Mouse (Mus musculus) liver, embryonic 11.5 days (tissue): ENCODE results near the gene Gm6034. TPM values are rescaled to one million over a fixed set of nuclear protein-coding genes. Genes with fewer than 3 reads are reported as not detected.

Source experiments
- ATAC-seq: fragments of 200-750 bp; cut with Nextera tagmentation; replicated peaks from 2 replicates; pipeline ENCODE4 v1.8.0; 2017; ENCODE audit warnings: moderate number of reproducible peaks, mild to moderate bottlenecking, moderate TSS enrichment, moderate library complexity; ENCODE audit not compliant: low FRiP score
- DNase-seq: peaks from one replicate; pipeline ENCODE4 v3.0.0-alpha.2; 2017; ENCODE audit warnings: low spot score
- H3K27ac ChIP-seq: fragments of 300-500 bp; sonication (generic); 2 replicates; pipeline ENCODE4 v1.5.1; 2014; ENCODE audit warnings: mild to moderate bottlenecking, low read depth, low read length, control low read depth
- H3K27me3 ChIP-seq: fragments of 300-500 bp; sonication (generic); replicated peaks from 2 replicates; pipeline ENCODE4 v1.6.1; 2014; ENCODE audit warnings: low read length, mixed read lengths; ENCODE audit not compliant: control insufficient read depth, insufficient read depth
- H3K36me3 ChIP-seq: fragments of 300-500 bp; sonication (generic); 2 replicates; pipeline ENCODE4 v1.6.1; 2014; ENCODE audit warnings: mild to moderate bottlenecking, low read length, moderate library complexity, mixed read lengths; ENCODE audit not compliant: control insufficient read depth, insufficient read depth
- H3K4me1 ChIP-seq: fragments of 300-500 bp; sonication (generic); replicated peaks from 2 replicates; pipeline ENCODE4 v1.6.1; 2014; ENCODE audit warnings: low read length, mixed read lengths; ENCODE audit not compliant: control insufficient read depth, insufficient read depth
- H3K4me2 ChIP-seq: fragments of 300-500 bp; sonication (generic); 2 replicates; pipeline ENCODE4 v1.6.1; 2014; ENCODE audit warnings: mild to moderate bottlenecking, control low read depth, moderate library complexity
- H3K4me3 ChIP-seq: fragments of 300-500 bp; sonication (generic); 2 replicates; pipeline ENCODE4 v1.5.1; 2014; ENCODE audit warnings: low read depth, low read length, control low read depth
- H3K9ac ChIP-seq: fragments of 300-500 bp; sonication (generic); 2 replicates; pipeline ENCODE4 v1.6.1; 2014; ENCODE audit warnings: low read depth, low read length, control low read depth
- H3K9me3 ChIP-seq: fragments of 300-500 bp; sonication (generic); 2 replicates; pipeline ENCODE4 v1.6.1; 2016; ENCODE audit warnings: low read length, inconsistent platforms, mixed read lengths; ENCODE audit not compliant: control insufficient read depth
- WGBS: fragments of 180-500 bp; shearing (Covaris S2); extraction: QIAGEN DNeasy Blood & Tissue Kit; methylation state at CpG from one replicate; pipeline ENCODE4 v1.1.7; 2014; 5-methylcytosine and 5-hydroxymethylcytosine counted together
- polyA plus RNA-seq: library from polyadenylated mRNA; unstranded; fragments of >200 nt; fragmentation: Nextera tagmentation; extraction: Ambion mirVana; gene quantifications from 2 replicates; pipeline ENCODE4 v1.2.1, GENCODE M21; 2014

Gm6034 gene
- polyA plus RNA-seq, 1 experiment from 2014 or later = not detected

GRCm38 (mm10) chr17:36019519-36019918 lies 23.2 kb upstream of the Gm6034 start:
- peak overlapping the region; percentile 64 for H3K4me2 ChIP-seq
- peaks cover 5% of the 10 kb centered on the region; the same call in 1 of the 2 replicates for H3K9me3 ChIP-seq
- peaks cover 5% of the 10 kb centered on the region; the same call in 1 of the 2 replicates for H3K36me3 ChIP-seq
- peak overlapping the region; percentile 84; the same call in 1 of the 2 replicates for H3K27ac ChIP-seq
- H3K9ac ChIP-seq = peak overlapping the region; percentile 37; the same call in 1 of the 2 replicates
- ATAC-seq (no peak), DNase-seq (no peak)
- H3K4me1 ChIP-seq = peaks cover 16% of the 10 kb centered on the region
- peak overlapping the region; percentile 36 for H3K4me3 ChIP-seq
- 61% methylated on average over 3 of the region's 3 CpGs for WGBS
- no peaks in the 10 kb centered on the region for H3K27me3 ChIP-seq

- Histone ChIP-seq H3K4me2 (peak within 1 kb of the TSS; percentile 64), H3K27ac (peak within 1 kb of the TSS; percentile 84), H3K9ac (peak within 1 kb of the TSS; percentile 37), H3K4me1 (peaks cover 18% of the 10 kb centered on the region), H3K4me3 (peak within 1 kb of the TSS; percentile 36), H3K9me3 (peaks cover 5% of the 10 kb centered on the region; the same call in 1 of the 2 replicates), H3K27me3 (no peaks in the 10 kb centered on the region), H3K36me3 (peaks cover 2% of the 10 kb centered on the region; the same call in 1 of the 2 replicates)
- peak; percentile 79 for ATAC-seq
- DNase-seq = peak; percentile 69
- WGBS = 20% methylated on average over 15 of the region's 15 CpGs
Observed at GRCm38 (mm10) chr17:36020191-36021073, 22.3 kb upstream of the Gm6034 start, which contains the start of gene H2-T24. H2-T24 (minus strand) TSS chr17:36020560.

- Histone ChIP-seq H3K4me2 (peak overlapping the region; percentile 64), H3K36me3 (peaks cover 2% of the 10 kb centered on the region; the same call in 1 of the 2 replicates), H3K9ac (no peak overlapping the region), H3K27me3 (no peaks in the 10 kb centered on the region), H3K9me3 (peaks cover 6% of the 10 kb centered on the region), H3K27ac (peak overlapping the region; percentile 84; the same call in 1 of the 2 replicates), H3K4me3 (peak overlapping the region; percentile 6; the same call in 1 of the 2 replicates), H3K4me1 (peaks cover 20% of the 10 kb centered on the region)
- DNase-seq (no peak), ATAC-seq (peak; percentile 19; the same call in 1 of the 2 replicates)
- WGBS = 86% methylated on average over 1 of the region's 1 CpGs
Observed at GRCm38 (mm10) chr17:36021309-36021708, 21.5 kb upstream of the Gm6034 start.

GRCm38 (mm10) chr17:36022098-36022497 lies 20.7 kb upstream of the Gm6034 start:
- no peak for ATAC-seq
- peaks cover 20% of the 10 kb centered on the region for H3K4me1 ChIP-seq
- WGBS = 94% methylated on average over 9 of the region's 9 CpGs

GRCm38 (mm10) chr17:36022922-36023321 lies 19.8 kb upstream of the Gm6034 start:
- H3K36me3 ChIP-seq = no peaks in the 10 kb centered on the region; the same call in 1 of the 2 replicates
- H3K4me3 ChIP-seq = no peak overlapping the region
- no peak overlapping the region for H3K4me2 ChIP-seq
- DNase-seq (no peak), ATAC-seq (no peak)
- WGBS = 89% methylated on average over 6 of the region's 6 CpGs
- H3K27ac ChIP-seq = no peak overlapping the region
- peaks cover 20% of the 10 kb centered on the region for H3K4me1 ChIP-seq
- H3K9me3 ChIP-seq = peaks cover 9% of the 10 kb centered on the region
- H3K27me3 ChIP-seq = no peaks in the 10 kb centered on the region
- H3K9ac ChIP-seq = no peak overlapping the region

More at GRCm38 (mm10) chr17:36022098-36022497, 20.7 kb upstream of the Gm6034 start:
- H3K27ac ChIP-seq = no peak overlapping the region
- peaks cover 9% of the 10 kb centered on the region for H3K9me3 ChIP-seq
- H3K4me3 ChIP-seq = no peak overlapping the region
- H3K4me2 ChIP-seq = no peak overlapping the region
- no peak for DNase-seq
- no peaks in the 10 kb centered on the region; the same call in 1 of the 2 replicates for H3K36me3 ChIP-seq
- no peaks in the 10 kb centered on the region for H3K27me3 ChIP-seq
- no peak overlapping the region for H3K9ac ChIP-seq

GRCm38 (mm10) chr17:36023710-36024654 lies 18.8 kb upstream of the Gm6034 start:
- 0 out of 2 replicates have a peak, but pooled peaks have one; percentile 42 for ATAC-seq
- 0 out of 2 replicates have a peak overlapping the region, but pooled peaks have one; percentile 42 for H3K27ac ChIP-seq
- peaks cover 20% of the 10 kb centered on the region for H3K4me1 ChIP-seq

GRCm38 (mm10) chr17:36025197-36025596 lies 17.6 kb upstream of the Gm6034 start:
- no peak overlapping the region for H3K4me2 ChIP-seq
- 73% methylated on average over 5 of the region's 5 CpGs for WGBS
- peaks cover 9% of the 10 kb centered on the region for H3K9me3 ChIP-seq
- H3K4me3 ChIP-seq = no peak overlapping the region
- H3K27me3 ChIP-seq = no peaks in the 10 kb centered on the region
- no peak overlapping the region for H3K27ac ChIP-seq
- H3K4me1 ChIP-seq = peaks cover 20% of the 10 kb centered on the region
- no peaks in the 10 kb centered on the region; the same call in 1 of the 2 replicates for H3K36me3 ChIP-seq
- no peak for DNase-seq
- no peak overlapping the region for H3K9ac ChIP-seq
- ATAC-seq = no peak

More at GRCm38 (mm10) chr17:36023710-36024654, 18.8 kb upstream of the Gm6034 start:
- WGBS = 60% methylated on average over 9 of the region's 9 CpGs
- Histone ChIP-seq H3K36me3 (no peaks in the 10 kb centered on the region; the same call in 1 of the 2 replicates), H3K9ac (no peak overlapping the region), H3K27me3 (no peaks in the 10 kb centered on the region), H3K4me3 (no peak overlapping the region), H3K9me3 (peaks cover 9% of the 10 kb centered on the region), H3K4me2 (peak overlapping the region; percentile 26)
- no peak for DNase-seq

GRCm38 (mm10) chr17:36025901-36026300 lies 16.9 kb upstream of the Gm6034 start:
- Histone ChIP-seq H3K27me3 (no peaks in the 10 kb centered on the region), H3K9me3 (peaks cover 7% of the 10 kb centered on the region; the same call in 1 of the 2 replicates), H3K4me2 (no peak overlapping the region), H3K27ac (no peak overlapping the region), H3K4me1 (peaks cover 16% of the 10 kb centered on the region), H3K9ac (no peak overlapping the region), H3K4me3 (no peak overlapping the region), H3K36me3 (no peaks in the 10 kb centered on the region)
- DNase-seq (no peak), ATAC-seq (no peak)
- 57% methylated on average over 4 of the region's 4 CpGs for WGBS
